Mouse (Mus musculus): ENCODE measurements around the gene Snorc. TPM values are rescaled to one million over a fixed set of nuclear protein-coding genes. Genes with fewer than 3 reads are reported as not detected.

Gene Snorc
- polyA plus RNA-seq, 1 experiment from 2014 or later: not detected

Other genes with a start within 250 kb of the Snorc start
- gene Efhd1, start 205.9 kb upstream of the Snorc start, polyA plus RNA-seq (2014; fragmentation: Nextera tagmentation; extraction: Ambion mirVana): 0.26 and 0.42 TPM in 2 replicates
- gene Gigyf2, start 143.3 kb upstream of the Snorc start, polyA plus RNA-seq (2014; fragmentation: Nextera tagmentation; extraction: Ambion mirVana): 26.9 and 32.0 TPM in 2 replicates
- 0.37 and 0.54 TPM in 2 replicates for gene Kcnj13, start 75.5 kb upstream of the Snorc start, polyA plus RNA-seq (2014; fragmentation: Nextera tagmentation; extraction: Ambion mirVana)
- gene Neu2, start 39.6 kb downstream of the Snorc start, polyA plus RNA-seq (2014; fragmentation: Nextera tagmentation; extraction: Ambion mirVana): not detected in 2 replicates
- gene Ngef, start 103.6 kb downstream of the Snorc start, polyA plus RNA-seq (2014; fragmentation: Nextera tagmentation; extraction: Ambion mirVana): 0.84 and 1.7 TPM in 2 replicates
- 4.3 and 5.9 TPM in 2 replicates for gene Inpp5d, start 150.0 kb downstream of the Snorc start, polyA plus RNA-seq (2014; fragmentation: Nextera tagmentation; extraction: Ambion mirVana)